Mouse (Mus musculus): ENCODE results near the gene Ncaph. TPM values are rescaled to one million over a fixed set of nuclear protein-coding genes. Genes with fewer than 3 reads are reported as not detected.
"Not testable (repeated sequence)": the region's sequence is repeated elsewhere in the genome, so short reads cannot be mapped to it uniquely, and the experiment has no call there.

Ncaph gene
- polyA plus RNA-seq, 1 experiment from 2014 or later, result 10.0 TPM

DNA sequence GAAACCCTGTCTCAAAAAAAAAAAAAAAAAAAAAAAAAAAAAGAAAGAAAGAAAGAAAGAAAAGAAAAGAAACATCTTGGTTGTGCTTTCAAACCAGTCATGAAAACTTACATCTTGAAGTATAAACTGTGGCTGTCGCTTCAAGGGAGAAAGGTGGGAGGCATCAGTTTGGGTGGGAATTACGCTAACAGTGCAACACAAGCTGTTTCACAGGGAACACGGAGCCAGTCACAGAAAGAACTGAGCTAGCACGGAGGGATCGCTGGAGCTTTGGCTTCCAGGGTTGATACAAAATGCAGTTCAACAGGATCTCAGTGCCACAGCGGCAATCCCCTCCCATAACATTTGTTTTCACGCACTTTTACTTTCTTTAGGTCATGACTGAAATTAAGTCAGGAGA, 6.3 kb upstream of the Ncaph start:
- Histone ChIP-seq H3K4me2 (ENCODE audit: low read length) (no peak overlapping the region), H3K9ac (ENCODE audit: low read depth, low read length) (no peak overlapping the region), H3K36me3 (ENCODE audit: control insufficient read depth, insufficient read depth, low read length) (no peaks in the 10 kb centered on the region; the same call in 1 of the 2 replicates), H3K27ac (ENCODE audit: low read length) (no peak overlapping the region), H3K9me3 (replicated peaks; ENCODE audit: control insufficient read depth, low read length, poor library complexity, severe bottlenecking) (no peaks in the 10 kb centered on the region), H3K4me1 (ENCODE audit: control insufficient read depth, insufficient read depth, low read length) (peaks cover 12% of the 10 kb centered on the region), H3K27me3 (ENCODE audit: control insufficient read depth, insufficient read depth, low read depth, low read length) (no peaks in the 10 kb centered on the region), H3K4me3 (ENCODE audit: low read depth, low read length) (no peak overlapping the region)
- ATAC-seq, result no peak
- WGBS, result 98% methylated on average over 7 of the region's 7 CpGs

GRCm38 (mm10) chr2:127139605-127140004, 5.9 kb upstream of the Ncaph start:
- Histone ChIP-seq H3K4me2 (ENCODE audit: low read length) (no peak overlapping the region), H3K9ac (ENCODE audit: low read depth, low read length) (no peak overlapping the region), H3K36me3 (ENCODE audit: control insufficient read depth, insufficient read depth, low read length) (no peaks in the 10 kb centered on the region; the same call in 1 of the 2 replicates), H3K4me3 (ENCODE audit: low read depth, low read length) (no peak overlapping the region), H3K9me3 (replicated peaks; ENCODE audit: control insufficient read depth, low read length, poor library complexity, severe bottlenecking) (no peaks in the 10 kb centered on the region), H3K27ac (ENCODE audit: low read length) (no peak overlapping the region), H3K4me1 (ENCODE audit: control insufficient read depth, insufficient read depth, low read length) (peaks cover 14% of the 10 kb centered on the region), H3K27me3 (ENCODE audit: control insufficient read depth, insufficient read depth, low read depth, low read length) (no peaks in the 10 kb centered on the region)
- ATAC-seq, result no peak
- 100% methylated on average over 1 of the region's 1 CpGs for WGBS

- 91% methylated on average over 8 of the region's 8 CpGs for WGBS
- Histone ChIP-seq H3K9me3 (replicated peaks; ENCODE audit: control insufficient read depth, low read length, poor library complexity, severe bottlenecking) (no peaks in the 10 kb centered on the region), H3K27ac (ENCODE audit: low read length) (no peak overlapping the region), H3K4me3 (ENCODE audit: low read depth, low read length) (no peak overlapping the region), H3K4me2 (ENCODE audit: low read length) (no peak overlapping the region), H3K4me1 (ENCODE audit: control insufficient read depth, insufficient read depth, low read length) (peaks cover 19% of the 10 kb centered on the region), H3K36me3 (ENCODE audit: control insufficient read depth, insufficient read depth, low read length) (no peaks in the 10 kb centered on the region; the same call in 1 of the 2 replicates), H3K27me3 (ENCODE audit: control insufficient read depth, insufficient read depth, low read depth, low read length) (no peaks in the 10 kb centered on the region), H3K9ac (ENCODE audit: low read depth, low read length) (no peak overlapping the region)
- ATAC-seq, result no peak
These were observed 5.3 kb upstream of the Ncaph start for GRCm38 (mm10) chr2:127139094-127139493.

GRCm38 (mm10) chr2:127138449-127138848, 4.7 kb upstream of the Ncaph start:
- Histone ChIP-seq H3K9ac (ENCODE audit: low read depth, low read length) (no peak overlapping the region), H3K9me3 (replicated peaks; ENCODE audit: control insufficient read depth, low read length, poor library complexity, severe bottlenecking) (no peaks in the 10 kb centered on the region), H3K4me2 (ENCODE audit: low read length) (no peak overlapping the region), H3K4me3 (ENCODE audit: low read depth, low read length) (no peak overlapping the region), H3K36me3 (ENCODE audit: control insufficient read depth, insufficient read depth, low read length) (no peaks in the 10 kb centered on the region; the same call in 1 of the 2 replicates), H3K4me1 (ENCODE audit: control insufficient read depth, insufficient read depth, low read length) (peaks cover 15% of the 10 kb centered on the region), H3K27ac (ENCODE audit: low read length) (no peak overlapping the region), H3K27me3 (ENCODE audit: control insufficient read depth, insufficient read depth, low read depth, low read length) (no peaks in the 10 kb centered on the region)
- WGBS, result 97% methylated on average over 4 of the region's 4 CpGs
- ATAC-seq, result no peak

DNA sequence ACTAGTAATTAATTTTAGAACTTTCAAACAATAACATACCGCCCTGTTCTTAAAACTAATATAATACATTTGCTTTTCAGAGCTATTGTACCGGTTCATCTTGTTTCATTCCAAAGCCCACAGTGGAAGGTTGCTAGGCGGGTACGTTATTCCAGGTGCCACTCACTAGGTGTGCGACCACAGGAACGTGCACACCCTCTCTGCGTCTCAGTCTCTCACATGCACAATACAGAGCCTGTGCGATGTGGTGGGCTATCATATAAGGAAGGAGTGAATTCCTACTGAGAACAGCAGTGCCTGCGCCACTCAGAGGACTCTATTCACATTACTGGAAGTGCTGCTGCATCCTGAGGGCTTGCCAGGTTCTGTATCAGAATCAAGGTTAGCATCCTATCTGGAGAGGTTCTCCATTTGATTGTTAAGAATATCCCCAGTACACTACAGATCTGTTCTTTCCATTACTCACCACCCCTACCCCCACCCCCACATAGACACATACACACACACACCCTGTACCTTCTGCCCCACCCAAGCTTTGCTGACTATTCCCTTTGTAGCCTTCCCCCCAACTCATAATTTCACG, 4.2 kb upstream of the Ncaph start:
- Histone ChIP-seq H3K27me3 (ENCODE audit: control insufficient read depth, insufficient read depth, low read depth, low read length) (no peaks in the 10 kb centered on the region), H3K27ac (ENCODE audit: low read length) (no peak overlapping the region), H3K9me3 (replicated peaks; ENCODE audit: control insufficient read depth, low read length, poor library complexity, severe bottlenecking) (no peaks in the 10 kb centered on the region), H3K4me2 (ENCODE audit: low read length) (no peak overlapping the region), H3K36me3 (ENCODE audit: control insufficient read depth, insufficient read depth, low read length) (no peaks in the 10 kb centered on the region; the same call in 1 of the 2 replicates), H3K4me1 (ENCODE audit: control insufficient read depth, insufficient read depth, low read length) (peaks cover 16% of the 10 kb centered on the region), H3K9ac (ENCODE audit: low read depth, low read length) (no peak overlapping the region), H3K4me3 (ENCODE audit: low read depth, low read length) (no peak overlapping the region)
- no peak for ATAC-seq
- WGBS, result 88% methylated on average over 10 of the region's 10 CpGs

DNA sequence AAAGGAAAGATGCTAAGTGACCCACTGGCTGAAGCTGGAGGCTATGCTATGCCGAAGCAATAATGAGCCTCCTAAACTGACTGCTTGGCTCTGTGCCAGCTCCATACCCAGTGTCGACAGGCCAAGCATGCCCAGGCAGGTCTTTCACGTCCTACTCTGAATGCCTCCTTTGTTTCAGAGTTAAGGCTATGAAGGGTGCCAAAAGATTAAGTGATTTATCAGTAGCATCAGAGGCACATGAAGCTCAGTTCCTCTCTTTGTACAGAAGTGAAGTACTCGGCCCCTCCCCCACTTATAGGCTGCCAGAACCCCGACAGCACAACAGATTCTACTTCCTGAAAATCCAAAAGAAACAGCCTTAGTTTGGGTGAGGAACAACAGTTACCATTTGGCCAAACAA, 3.2 kb upstream of the Ncaph start:
- ATAC-seq, result no peak
- no peak overlapping the region for H3K4me2 ChIP-seq (ENCODE audit: low read length)
- H3K27me3 ChIP-seq (ENCODE audit: control insufficient read depth, insufficient read depth, low read depth, low read length), result no peaks in the 10 kb centered on the region
- H3K27ac ChIP-seq (ENCODE audit: low read length), result no peak overlapping the region
- H3K36me3 ChIP-seq (ENCODE audit: control insufficient read depth, insufficient read depth, low read length), result no peaks in the 10 kb centered on the region; the same call in 1 of the 2 replicates
- no peaks in the 10 kb centered on the region for H3K9me3 ChIP-seq (replicated peaks; ENCODE audit: control insufficient read depth, low read length, poor library complexity, severe bottlenecking)
- H3K4me1 ChIP-seq (ENCODE audit: control insufficient read depth, insufficient read depth, low read length), result peaks cover 11% of the 10 kb centered on the region
- no peak overlapping the region for H3K9ac ChIP-seq (ENCODE audit: low read depth, low read length)
- 12% methylated on average over 5 of the region's 5 CpGs for WGBS
- H3K4me3 ChIP-seq (ENCODE audit: low read depth, low read length), result no peak overlapping the region

DNA sequence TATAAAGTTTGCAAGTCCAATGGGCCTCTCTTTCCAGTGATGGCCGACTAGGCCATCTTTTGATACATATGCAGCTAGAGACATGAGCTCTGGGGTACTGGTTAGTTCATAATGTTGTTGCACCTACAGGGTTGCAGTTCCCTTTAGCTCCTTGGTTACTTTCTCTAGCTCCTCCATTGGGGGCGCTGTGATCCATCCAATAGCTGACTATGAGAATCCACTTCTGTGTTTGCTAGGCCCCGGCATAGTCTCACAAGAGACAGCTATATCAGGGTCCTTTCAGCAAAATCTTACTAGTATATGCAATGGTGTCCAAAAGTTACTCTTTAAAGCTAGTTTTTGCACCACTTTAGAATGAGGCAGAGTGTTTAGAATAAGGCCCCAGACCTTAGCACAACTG, 1.5 kb upstream of the Ncaph start:
- H3K4me3 ChIP-seq (ENCODE audit: low read depth, low read length); ATAC-seq; H3K27me3 ChIP-seq (ENCODE audit: control insufficient read depth, insufficient read depth, low read depth, low read length); H3K9me3 ChIP-seq (replicated peaks; ENCODE audit: control insufficient read depth, low read length, poor library complexity, severe bottlenecking); H3K4me2 ChIP-seq (ENCODE audit: low read length); H3K27ac ChIP-seq (ENCODE audit: low read length); H3K36me3 ChIP-seq (ENCODE audit: control insufficient read depth, insufficient read depth, low read length); H3K9ac ChIP-seq (ENCODE audit: low read depth, low read length): not testable (repeated sequence)
- H3K4me1 ChIP-seq (ENCODE audit: control insufficient read depth, insufficient read depth, low read length), result peaks cover 11% of the 10 kb centered on the region
- WGBS, result 37% methylated on average over 2 of the region's 3 CpGs

GRCm38 (mm10) chr2:127131353-127131752, 2.4 kb downstream of the Ncaph start:
- Histone ChIP-seq H3K4me3 (ENCODE audit: low read depth, low read length) (no peak overlapping the region), H3K36me3 (ENCODE audit: control insufficient read depth, insufficient read depth, low read length) (no peaks in the 10 kb centered on the region), H3K27me3 (ENCODE audit: control insufficient read depth, insufficient read depth, low read depth, low read length) (no peaks in the 10 kb centered on the region), H3K27ac (ENCODE audit: low read length) (no peak overlapping the region), H3K9me3 (replicated peaks; ENCODE audit: control insufficient read depth, low read length, poor library complexity, severe bottlenecking) (no peaks in the 10 kb centered on the region), H3K4me1 (ENCODE audit: control insufficient read depth, insufficient read depth, low read length) (peaks cover 11% of the 10 kb centered on the region), H3K4me2 (ENCODE audit: low read length) (no peak overlapping the region), H3K9ac (ENCODE audit: low read depth, low read length) (no peak overlapping the region)
- ATAC-seq, result no peak
- WGBS, result 82% methylated on average over 8 of the region's 8 CpGs

GRCm38 (mm10) chr2:127128926-127129325, 4.8 kb downstream of the Ncaph start:
- WGBS, result 84% methylated on average over 5 of the region's 5 CpGs
- Histone ChIP-seq H3K36me3 (ENCODE audit: control insufficient read depth, insufficient read depth, low read length) (no peaks in the 10 kb centered on the region), H3K4me3 (ENCODE audit: low read depth, low read length) (no peak overlapping the region)

More at GRCm38 (mm10) chr2:127128926-127129325, 4.8 kb downstream of the Ncaph start:
- peaks cover 5% of the 10 kb centered on the region for H3K4me1 ChIP-seq (ENCODE audit: control insufficient read depth, insufficient read depth, low read length)
- ATAC-seq, result no peak
- H3K9ac ChIP-seq (ENCODE audit: low read depth, low read length), result no peak overlapping the region
- no peak overlapping the region for H3K4me2 ChIP-seq (ENCODE audit: low read length)
- H3K27me3 ChIP-seq (ENCODE audit: control insufficient read depth, insufficient read depth, low read depth, low read length), result no peaks in the 10 kb centered on the region
- H3K9me3 ChIP-seq (replicated peaks; ENCODE audit: control insufficient read depth, low read length, poor library complexity, severe bottlenecking), result no peaks in the 10 kb centered on the region
- H3K27ac ChIP-seq (ENCODE audit: low read length), result no peak overlapping the region

All from midbrain, embryonic 16.5 days (tissue).